Mouse (Mus musculus) kidney, postnatal 0 days (tissue): ENCODE measurements around the gene Rps27l. TPM values are rescaled to one million over a fixed set of nuclear protein-coding genes. Genes with fewer than 3 reads are reported as not detected.

Experiments used
- ATAC-seq: fragments of 200-750 bp; cut with Nextera tagmentation; replicated peaks from 2 replicates; pipeline ENCODE4 v1.8.0; 2017; ENCODE audit warnings: low read depth, moderate number of reproducible peaks, moderate TSS enrichment, moderate library complexity; ENCODE audit not compliant: low FRiP score
- DNase-seq: peaks from one replicate; pipeline ENCODE4 v3.0.0-alpha.2; 2016; ENCODE audit warnings: low spot score
- H3K27ac ChIP-seq: fragments of 300-500 bp; sonication (generic); 2 replicates; pipeline ENCODE4 v1.5.1; 2014; ENCODE audit warnings: mild to moderate bottlenecking
- H3K27me3 ChIP-seq: fragments of 300-500 bp; sonication (generic); 2 replicates; pipeline ENCODE4 v1.6.1; 2014; ENCODE audit warnings: low read length, mixed read lengths; ENCODE audit not compliant: insufficient read depth
- H3K36me3 ChIP-seq: fragments of 300-500 bp; sonication (generic); 2 replicates; pipeline ENCODE4 v1.6.1; 2014; ENCODE audit warnings: low read length, mixed read lengths; ENCODE audit not compliant: insufficient read depth
- H3K4me1 ChIP-seq: fragments of 300-500 bp; sonication (generic); replicated peaks from 2 replicates; pipeline ENCODE4 v1.6.1; 2014; ENCODE audit warnings: antibody characterized with exemption, low read length, mixed read lengths; ENCODE audit not compliant: insufficient read depth
- H3K4me2 ChIP-seq: fragments of 300-500 bp; sonication (generic); 2 replicates; pipeline ENCODE4 v1.6.1; 2014; ENCODE audit warnings: mild to moderate bottlenecking, low read length, moderate library complexity, mixed read lengths
- H3K4me3 ChIP-seq: fragments of 300-500 bp; sonication (generic); replicated peaks from 2 replicates; pipeline ENCODE4 v1.5.1; 2014; ENCODE audit warnings: low read depth, low read length
- H3K9ac ChIP-seq: fragments of 300-500 bp; sonication (generic); 2 replicates; pipeline ENCODE4 v1.6.1; 2014; ENCODE audit warnings: low read depth, low read length
- H3K9me3 ChIP-seq: fragments of 300-500 bp; sonication (generic); replicated peaks from 2 replicates; pipeline ENCODE4 v1.6.1; 2016; ENCODE audit warnings: low read length, inconsistent platforms, mixed read lengths
- CTCF ChIP-seq: IDR thresholded peaks from 2 replicates; pipeline ENCODE4 v1.5.1; 2016; ENCODE audit warnings: antibody characterized with exemption, low read depth, mild to moderate bottlenecking, moderate library complexity
- WGBS: fragments of 180-500 bp; shearing (Covaris S2); extraction: QIAGEN DNeasy Blood & Tissue Kit; methylation state at CpG from one replicate; pipeline ENCODE4 v1.1.7; 2014; 5-methylcytosine and 5-hydroxymethylcytosine counted together
- polyA plus RNA-seq: library from polyadenylated mRNA; unstranded; fragments of >200 nt; fragmentation: Nextera tagmentation; extraction: Ambion mirVana; gene quantifications from 2 replicates; pipeline ENCODE4 v1.2.1, GENCODE M21; 2015

Rps27l gene
- polyA plus RNA-seq, 1 experiment from 2014 or later = 895 TPM

DNA sequence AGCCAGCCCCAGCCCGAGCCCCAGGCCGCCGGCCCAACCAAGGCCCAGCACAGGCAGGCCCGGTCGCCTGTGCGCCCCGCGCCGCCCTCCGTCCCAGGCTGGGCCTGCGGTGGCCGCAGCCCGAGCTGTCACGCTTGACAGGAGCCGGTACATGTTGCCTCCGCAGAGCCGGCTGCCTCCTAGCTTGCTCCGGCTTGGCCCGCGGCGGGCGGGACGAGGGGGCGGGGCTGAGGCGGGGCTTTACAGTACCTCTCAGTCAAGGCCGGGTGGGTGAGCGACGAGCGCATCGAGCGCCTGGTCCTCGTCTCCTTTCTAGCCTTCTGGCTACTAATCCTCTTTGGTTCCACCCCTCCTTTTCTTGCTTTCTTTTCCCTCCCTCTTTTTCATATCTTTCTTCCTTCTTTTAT is 29.4 kb downstream of the Rps27l start, which contains the start of gene Lactb:
Gene Lactb, minus strand, starts transcription at position 246 of the 407 bp plus-strand sequence.
- Histone ChIP-seq H3K36me3 (peaks cover 1% of the 10 kb centered on the region; the same call in 1 of the 2 replicates), H3K27ac (peak within 1 kb of the TSS; percentile 99), H3K27me3 (no peaks in the 10 kb centered on the region), H3K9me3 (no peaks in the 10 kb centered on the region), H3K9ac (peak within 1 kb of the TSS; percentile 86), H3K4me3 (peak within 1 kb of the TSS; percentile 94), H3K4me2 (peak within 1 kb of the TSS; percentile 78), H3K4me1 (no peaks in the 10 kb centered on the region)
- WGBS = under 1% methylated on average over 31 of the region's 32 CpGs
- ATAC-seq (peak; percentile 95), DNase-seq (peak; percentile 95)
- TF ChIP-seq CTCF = no peak

DNA sequence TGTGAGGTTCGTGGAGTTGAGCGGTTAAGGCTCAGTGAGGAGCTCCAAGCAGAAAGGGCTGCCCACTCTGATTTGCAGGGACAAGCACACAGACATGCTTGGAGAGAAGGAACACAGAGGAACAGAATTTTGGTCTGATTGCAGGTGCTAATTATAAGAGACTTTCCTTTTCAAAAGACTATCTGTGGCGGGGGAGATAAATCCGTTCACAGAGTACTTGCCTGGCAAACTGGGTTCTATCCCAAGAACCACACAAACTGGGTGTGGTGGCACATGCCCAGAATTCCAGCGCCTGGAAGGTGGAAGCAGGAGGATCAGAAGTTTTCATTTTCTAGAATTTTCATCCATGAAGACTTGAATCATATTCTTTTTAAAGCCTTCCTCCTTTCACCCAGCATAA is 31.2 kb downstream of the Rps27l start:
- Histone ChIP-seq H3K4me1 (no peaks in the 10 kb centered on the region), H3K4me2 (no peak overlapping the region), H3K9ac (no peak overlapping the region), H3K4me3 (no peak overlapping the region), H3K9me3 (no peaks in the 10 kb centered on the region), H3K27ac (no peak overlapping the region), H3K36me3 (no peaks in the 10 kb centered on the region), H3K27me3 (no peaks in the 10 kb centered on the region)
- ATAC-seq (no peak), DNase-seq (no peak)
- WGBS = 77% methylated on average over 5 of the region's 5 CpGs
- TF ChIP-seq CTCF = no peak

DNA sequence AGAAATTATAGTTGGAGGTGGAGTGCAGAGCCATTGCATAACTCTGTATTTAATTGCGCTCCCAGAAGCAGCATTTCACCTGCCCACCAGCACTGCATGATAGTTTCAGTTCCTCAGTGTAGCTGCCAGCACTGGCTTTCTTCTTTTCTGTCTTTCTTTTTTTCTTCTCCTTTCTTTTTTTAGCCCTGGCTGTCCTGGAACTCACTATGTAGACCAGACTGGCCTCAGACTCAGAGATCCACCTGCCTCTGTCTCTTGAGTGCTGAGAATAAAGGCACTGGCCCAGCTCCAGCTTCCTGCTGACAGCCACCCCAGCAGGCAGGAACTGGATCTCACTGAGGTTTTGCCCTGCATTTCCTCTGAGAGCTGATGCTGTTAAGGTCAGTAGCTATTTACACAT is 32.1 kb downstream of the Rps27l start:
- Histone ChIP-seq H3K27ac (no peak overlapping the region), H3K9ac (no peak overlapping the region), H3K4me1 (no peaks in the 10 kb centered on the region), H3K4me3 (no peak overlapping the region), H3K4me2 (no peak overlapping the region), H3K36me3 (no peaks in the 10 kb centered on the region), H3K27me3 (no peaks in the 10 kb centered on the region), H3K9me3 (no peaks in the 10 kb centered on the region)
- no peak for TF ChIP-seq CTCF
- DNase-seq (no peak), ATAC-seq (no peak)
- WGBS = 100% methylated on average over 1 of the region's 1 CpGs

DNA sequence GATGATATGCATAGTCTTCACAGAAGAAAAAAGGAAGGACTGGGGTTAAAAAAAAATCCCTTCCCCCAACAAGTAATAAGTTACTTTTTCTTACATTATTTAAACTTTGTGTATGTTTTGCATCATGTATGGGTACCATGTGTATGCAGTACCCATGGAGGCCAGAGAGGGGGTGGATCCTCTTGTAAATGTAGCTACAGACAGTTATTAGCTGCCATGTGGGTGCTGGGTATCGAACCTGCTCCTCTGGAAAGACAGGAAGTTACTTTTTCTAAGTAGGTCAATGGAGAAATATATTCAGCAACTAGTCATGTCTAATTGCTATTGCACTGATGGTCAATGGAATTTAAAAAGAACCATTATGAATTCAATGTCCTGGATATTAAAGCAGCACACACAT is 32.6 kb downstream of the Rps27l start:
- H3K9me3 ChIP-seq = no peaks in the 10 kb centered on the region

DNA sequence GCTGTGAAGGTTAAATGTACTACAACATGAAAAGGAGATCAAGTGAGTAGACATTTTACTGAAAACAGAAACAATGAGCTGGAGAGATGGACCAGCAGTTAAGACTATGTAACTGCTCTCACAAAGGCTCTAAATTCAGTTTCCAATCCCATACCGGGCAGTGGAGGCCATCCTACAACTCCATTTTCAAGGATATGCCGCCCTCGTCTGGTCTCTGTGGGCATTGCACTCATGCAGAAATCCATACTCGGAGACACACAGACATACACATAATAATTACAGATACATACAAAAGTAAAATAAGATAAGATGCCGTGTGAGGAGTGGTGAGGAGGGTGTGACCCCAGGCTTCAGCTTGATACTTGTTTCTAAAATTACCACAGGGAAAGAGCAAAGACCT is 34.6 kb downstream of the Rps27l start:
- H3K4me1 ChIP-seq = no peaks in the 10 kb centered on the region
- no peak overlapping the region for H3K9ac ChIP-seq
- no peak overlapping the region for H3K4me3 ChIP-seq
- H3K27me3 ChIP-seq = no peaks in the 10 kb centered on the region
- DNase-seq (peak; percentile 81), ATAC-seq (no peak)
- H3K4me2 ChIP-seq = no peak overlapping the region
- TF ChIP-seq CTCF = peak; percentile 95
- no peaks in the 10 kb centered on the region for H3K9me3 ChIP-seq
- no peak overlapping the region for H3K27ac ChIP-seq
- H3K36me3 ChIP-seq = no peaks in the 10 kb centered on the region
- WGBS = 10% methylated on average over 5 of the region's 5 CpGs

More for the DNA sequence above, 32.6 kb downstream of the Rps27l start:
- no peak for DNase-seq
- Histone ChIP-seq H3K4me3 (no peak overlapping the region), H3K27ac (no peak overlapping the region), H3K9ac (no peak overlapping the region), H3K36me3 (no peaks in the 10 kb centered on the region), H3K27me3 (no peaks in the 10 kb centered on the region), H3K4me2 (no peak overlapping the region), H3K4me1 (no peaks in the 10 kb centered on the region)
- no peak for ATAC-seq
- TF ChIP-seq CTCF = no peak
- 89% methylated on average over 1 of the region's 1 CpGs for WGBS

DNA sequence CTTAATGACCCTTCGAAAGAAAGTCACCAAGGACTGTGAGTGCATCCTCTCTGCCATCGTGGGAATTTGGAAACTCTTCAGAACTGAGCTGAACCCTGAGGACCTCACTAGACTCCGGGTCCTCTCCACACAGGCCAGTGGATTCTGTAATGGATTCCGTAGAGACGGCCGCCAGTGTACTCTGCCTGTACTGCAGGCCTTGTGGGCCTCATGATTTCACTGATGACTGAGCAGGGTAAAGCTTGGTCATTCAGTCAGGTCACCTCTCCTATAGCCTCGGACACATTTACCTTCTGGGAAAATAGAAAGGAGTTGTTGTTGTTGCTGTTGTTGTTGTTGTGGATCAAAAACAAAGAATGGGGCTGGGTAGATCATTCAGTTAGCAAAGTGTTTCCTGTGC is 36.2 kb downstream of the Rps27l start:
- Histone ChIP-seq H3K36me3 (no peaks in the 10 kb centered on the region), H3K9ac (no peak overlapping the region), H3K9me3 (no peaks in the 10 kb centered on the region), H3K4me1 (no peaks in the 10 kb centered on the region), H3K27me3 (no peaks in the 10 kb centered on the region), H3K4me3 (no peak overlapping the region), H3K27ac (no peak overlapping the region), H3K4me2 (no peak overlapping the region)
- 54% methylated on average over 7 of the region's 7 CpGs for WGBS
- DNase-seq = no peak
- ATAC-seq = no peak; the same call in 1 of the 2 replicates
- TF ChIP-seq CTCF = no peak

DNA sequence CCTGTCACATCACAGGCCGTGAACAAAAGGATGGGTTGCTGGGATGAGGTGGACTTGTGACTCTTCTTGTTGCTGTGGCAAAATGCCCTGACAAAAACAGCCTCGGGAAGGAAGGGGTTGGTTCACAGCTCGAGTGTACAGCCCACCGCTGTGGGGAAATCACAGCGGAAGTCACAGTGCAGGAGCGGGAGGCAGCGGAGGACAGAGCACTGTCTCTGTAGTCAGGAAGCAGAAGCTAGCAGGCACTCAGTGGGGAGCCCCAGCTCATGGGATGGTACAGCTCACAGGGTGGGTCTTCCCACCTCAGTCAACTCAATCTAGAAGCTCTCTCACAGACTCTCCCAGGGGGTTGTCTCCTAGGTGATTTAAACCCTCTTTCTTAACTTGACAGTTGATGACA is 39.5 kb downstream of the Rps27l start:
- no peaks in the 10 kb centered on the region for H3K9me3 ChIP-seq
- H3K4me2 ChIP-seq = no peak overlapping the region
- H3K9ac ChIP-seq = no peak overlapping the region
- no peak for ATAC-seq
- H3K27me3 ChIP-seq = no peaks in the 10 kb centered on the region
- DNase-seq = no peak
- TF ChIP-seq CTCF = no peak
- peaks cover 14% of the 10 kb centered on the region for H3K4me1 ChIP-seq
- H3K4me3 ChIP-seq = no peak overlapping the region
- H3K36me3 ChIP-seq = no peaks in the 10 kb centered on the region
- H3K27ac ChIP-seq = no peak overlapping the region
- WGBS = 75% methylated on average over 7 of the region's 7 CpGs
